Mouse (Mus musculus) midbrain, postnatal 0 days (tissue): Measurements from ENCODE around the gene Tppp3. TPM values are rescaled to one million over a fixed set of nuclear protein-coding genes. Genes with fewer than 3 reads are reported as not detected.
A peak's percentile ranks its signal among the peaks of the same experiment; 100 is the strongest.

Experiments used
- ATAC-seq: fragments of 200-750 bp; cut with Nextera tagmentation; 2 replicates; pipeline ENCODE4 v1.8.0; 2017; ENCODE audit warnings: moderate number of reproducible peaks, mild to moderate bottlenecking, moderate TSS enrichment, moderate library complexity; ENCODE audit not compliant: low FRiP score
- DNase-seq: peaks from one replicate; pipeline ENCODE4 v3.0.0-alpha.2; 2015; ENCODE audit warnings: low spot score
- H3K27ac ChIP-seq: fragments of 300-500 bp; sonication (generic); 2 replicates; pipeline ENCODE4 v1.5.1; 2014; ENCODE audit warnings: low read depth, mild to moderate bottlenecking, low read length, mixed read lengths
- H3K27me3 ChIP-seq: fragments of 300-500 bp; sonication (generic); 2 replicates; pipeline ENCODE4 v1.6.1; 2014; ENCODE audit warnings: low read length, control low read depth, mixed read lengths; ENCODE audit not compliant: insufficient read depth
- H3K36me3 ChIP-seq: fragments of 300-500 bp; sonication (generic); 2 replicates; pipeline ENCODE4 v1.6.1; 2014; ENCODE audit warnings: low read length, control low read depth, mixed read lengths; ENCODE audit not compliant: insufficient read depth
- H3K4me1 ChIP-seq: fragments of 300-500 bp; sonication (generic); 2 replicates; pipeline ENCODE4 v1.6.1; 2014; ENCODE audit warnings: mild to moderate bottlenecking, control low read depth, antibody characterized with exemption, low read length, mixed read lengths; ENCODE audit not compliant: insufficient read depth
- H3K4me2 ChIP-seq: fragments of 300-500 bp; sonication (generic); 2 replicates; pipeline ENCODE4 v1.6.1; 2014; ENCODE audit warnings: low read depth, mild to moderate bottlenecking, low read length, mixed read lengths; ENCODE audit not compliant: poor library complexity, severe bottlenecking
- H3K4me3 ChIP-seq: fragments of 300-500 bp; sonication (generic); 2 replicates; pipeline ENCODE4 v1.5.1; 2014; ENCODE audit warnings: low read depth, mild to moderate bottlenecking, low read length, moderate library complexity
- H3K9ac ChIP-seq: fragments of 300-500 bp; sonication (generic); replicated peaks from 2 replicates; pipeline ENCODE4 v1.6.1; 2014; ENCODE audit warnings: mild to moderate bottlenecking, low read length, moderate library complexity, mixed read lengths; ENCODE audit not compliant: poor library complexity, severe bottlenecking
- H3K9me3 ChIP-seq: fragments of 300-500 bp; sonication (generic); 2 replicates; pipeline ENCODE4 v1.6.1; 2016; ENCODE audit warnings: low read length, control low read depth
- CTCF ChIP-seq: IDR thresholded peaks from 2 replicates; pipeline ENCODE4 v1.5.1; 2016; ENCODE audit warnings: antibody characterized with exemption, mild to moderate bottlenecking
- WGBS: fragments of 180-500 bp; shearing (Covaris S2); extraction: QIAGEN DNeasy Blood & Tissue Kit; methylation state at CpG from one replicate; pipeline ENCODE4 v1.1.7; 2014; 5-methylcytosine and 5-hydroxymethylcytosine counted together
- polyA plus RNA-seq: library from polyadenylated mRNA; unstranded; fragments of >200 nt; fragmentation: Nextera tagmentation; extraction: Ambion mirVana; gene quantifications from 2 replicates; pipeline ENCODE4 v1.2.1, GENCODE M21; 2015
- total RNA-seq: library from RNA; depleted of rRNA; stranded (reverse); fragments of >200 nt; gene quantifications from 2 replicates; pipeline ENCODE4 v1.2.3, GENCODE M21; 2014

The Tppp3 gene
- total and polyA plus RNA-seq, 2 experiments from 2014 or later: 82.8 to 159 TPM

DNA sequence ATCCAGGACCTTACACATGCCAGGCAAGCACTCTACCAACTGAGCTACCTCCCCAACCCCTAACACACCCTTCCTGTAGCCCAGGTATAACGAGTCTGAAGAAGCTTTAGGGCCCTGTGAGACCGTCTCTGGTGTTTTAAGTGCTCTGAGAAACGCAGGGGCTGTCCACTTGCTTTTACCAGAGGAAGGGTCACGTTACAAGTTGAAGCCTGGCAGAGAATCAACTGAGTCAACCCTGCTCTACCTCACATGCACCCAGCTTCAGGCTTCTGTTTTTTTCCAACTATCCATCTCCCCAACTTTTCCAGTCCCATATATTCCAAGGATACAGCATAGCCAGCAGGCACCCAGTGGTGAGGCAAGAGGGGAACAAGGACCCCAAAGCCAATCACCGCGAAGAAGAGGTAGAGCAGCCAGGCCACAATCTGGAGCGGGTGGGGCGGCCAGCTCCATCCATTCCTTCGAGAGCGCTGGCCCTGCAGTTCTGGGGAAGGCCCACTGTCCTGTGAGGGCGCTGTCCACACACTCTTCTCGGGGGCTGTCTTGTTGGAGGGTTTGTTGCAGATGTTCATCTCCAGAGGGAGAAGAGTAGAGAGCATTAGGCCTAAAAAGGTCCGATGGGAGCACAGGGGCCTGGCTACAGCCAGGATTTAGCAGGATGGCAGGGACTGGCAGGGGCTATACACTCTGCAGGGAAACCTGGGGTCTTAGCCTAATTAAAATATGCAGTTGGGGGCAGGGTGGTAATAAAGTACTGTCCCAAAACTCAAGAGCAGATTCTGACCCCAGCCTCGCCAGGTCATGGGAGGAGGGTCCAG is 12.1 kb upstream of the Tppp3 start:
- H3K27me3 ChIP-seq: no peaks in the 10 kb centered on the region
- H3K9ac ChIP-seq: no peak overlapping the region
- no peak overlapping the region for H3K4me2 ChIP-seq
- H3K4me3 ChIP-seq: no peak overlapping the region
- TF ChIP-seq CTCF: peak; percentile 75
- H3K4me1 ChIP-seq: no peaks in the 10 kb centered on the region
- 39% methylated on average over 14 of the region's 14 CpGs for WGBS
- DNase-seq: peak; percentile 63
- ATAC-seq: 0 out of 2 replicates have a peak, but pooled peaks have one; percentile 65
- H3K36me3 ChIP-seq: peaks cover 8% of the 10 kb centered on the region; the same call in 1 of the 2 replicates
- no peaks in the 10 kb centered on the region for H3K9me3 ChIP-seq
- no peak overlapping the region for H3K27ac ChIP-seq

DNA sequence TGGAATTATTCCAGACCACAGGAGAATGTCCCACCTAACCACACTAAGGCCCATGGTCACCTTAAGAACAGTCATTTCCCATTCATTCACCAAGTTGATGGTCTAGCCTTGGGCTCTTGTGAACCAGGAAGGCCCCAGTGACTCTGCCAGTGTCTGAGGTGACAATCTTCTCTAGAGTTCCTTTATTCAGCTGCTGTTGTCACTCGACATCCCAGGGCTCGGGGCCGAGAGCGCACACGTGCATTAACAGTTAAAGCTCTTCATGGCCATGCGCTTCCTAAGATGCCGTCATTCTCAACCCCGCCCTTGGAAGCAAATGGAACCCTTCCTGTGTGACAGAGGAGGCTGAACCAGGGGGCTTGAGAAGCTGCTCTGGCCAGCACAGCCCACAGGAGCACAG is 10.8 kb upstream of the Tppp3 start:
- no peak overlapping the region for H3K9ac ChIP-seq
- H3K4me3 ChIP-seq: no peak overlapping the region
- H3K4me1 ChIP-seq: no peaks in the 10 kb centered on the region
- no peaks in the 10 kb centered on the region for H3K27me3 ChIP-seq
- H3K27ac ChIP-seq: no peak overlapping the region
- no peak for DNase-seq
- H3K9me3 ChIP-seq: no peaks in the 10 kb centered on the region
- no peak for ATAC-seq
- TF ChIP-seq CTCF: no peak
- no peak overlapping the region for H3K4me2 ChIP-seq
- WGBS: 90% methylated on average over 8 of the region's 8 CpGs
- peaks cover 8% of the 10 kb centered on the region; the same call in 1 of the 2 replicates for H3K36me3 ChIP-seq

DNA sequence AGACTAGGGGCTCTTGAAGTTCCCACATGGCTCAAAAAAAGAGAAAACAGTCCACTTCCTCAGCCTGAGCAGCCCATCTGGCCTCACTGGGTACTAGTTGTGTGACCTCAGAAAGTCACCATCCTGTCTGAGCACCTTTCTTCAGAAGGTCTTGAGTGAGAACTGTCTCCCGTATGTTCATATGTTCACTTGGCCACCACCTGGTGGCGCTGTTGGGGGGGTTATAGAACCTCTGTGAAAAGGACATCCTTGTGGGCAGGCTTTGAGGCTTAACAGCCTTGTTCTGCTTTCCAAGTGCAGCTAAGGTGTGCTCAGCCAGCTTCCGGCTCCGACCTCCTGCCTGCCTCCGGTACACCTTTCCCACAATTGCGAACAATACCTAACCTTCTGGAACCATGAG is 10.1 kb upstream of the Tppp3 start:
- Histone ChIP-seq H3K27me3 (no peaks in the 10 kb centered on the region), H3K9me3 (no peaks in the 10 kb centered on the region), H3K4me1 (no peaks in the 10 kb centered on the region), H3K9ac (no peak overlapping the region), H3K4me2 (no peak overlapping the region), H3K27ac (no peak overlapping the region), H3K4me3 (no peak overlapping the region), H3K36me3 (peaks cover 9% of the 10 kb centered on the region; the same call in 1 of the 2 replicates)
- TF ChIP-seq CTCF: peak; percentile 75
- 67% methylated on average over 6 of the region's 6 CpGs for WGBS
- ATAC-seq (no peak), DNase-seq (no peak)

DNA sequence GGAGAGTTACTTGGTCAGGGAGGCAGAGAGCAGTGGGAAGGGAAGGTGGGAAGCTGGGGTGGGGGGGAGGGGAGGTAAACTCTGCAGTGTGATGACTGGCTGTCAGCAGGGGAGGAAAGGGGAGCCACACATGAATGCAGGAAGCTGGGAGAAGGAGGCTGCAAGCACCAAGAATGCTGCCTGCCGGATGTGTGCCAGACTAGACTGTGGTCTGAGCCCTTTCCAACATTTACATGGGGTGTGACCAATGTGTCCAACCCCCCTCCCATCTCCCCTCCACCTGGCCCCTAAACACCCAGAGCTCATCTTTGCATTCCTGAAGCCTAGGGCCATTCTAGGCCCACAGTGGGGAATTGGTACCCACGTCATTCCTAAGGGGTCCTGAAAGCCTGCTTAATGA is 9.7 kb upstream of the Tppp3 start:
- ATAC-seq: no peak
- no peaks in the 10 kb centered on the region for H3K9me3 ChIP-seq
- H3K4me2 ChIP-seq: no peak overlapping the region
- H3K4me1 ChIP-seq: no peaks in the 10 kb centered on the region
- 36% methylated on average over 2 of the region's 2 CpGs for WGBS
- no peak overlapping the region for H3K9ac ChIP-seq
- DNase-seq: no peak
- no peak overlapping the region for H3K4me3 ChIP-seq
- TF ChIP-seq CTCF: no peak
- H3K27ac ChIP-seq: no peak overlapping the region
- H3K27me3 ChIP-seq: no peaks in the 10 kb centered on the region
- peaks cover 13% of the 10 kb centered on the region; the same call in 1 of the 2 replicates for H3K36me3 ChIP-seq

DNA sequence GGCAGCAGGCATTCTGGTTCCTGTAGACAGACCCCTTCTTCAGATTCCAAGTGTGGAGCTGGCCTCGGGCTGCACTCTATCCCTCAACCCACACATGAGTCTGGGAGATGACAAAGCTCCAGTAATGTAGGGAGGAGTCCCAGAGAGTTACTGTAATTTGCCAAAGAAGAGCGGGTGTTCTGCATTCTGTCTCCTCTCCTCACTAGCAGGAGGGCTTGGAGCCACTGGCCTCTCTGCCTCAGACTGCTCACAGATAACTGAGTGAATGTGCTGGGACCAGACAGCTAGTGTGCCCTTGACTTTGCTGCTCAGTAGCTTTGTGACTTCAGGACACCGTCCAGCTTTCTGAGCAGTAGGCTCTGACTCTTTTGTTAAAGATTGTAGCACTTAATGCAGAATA is 6.5 kb upstream of the Tppp3 start:
- Histone ChIP-seq H3K36me3 (peaks cover 15% of the 10 kb centered on the region; the same call in 1 of the 2 replicates), H3K4me3 (no peak overlapping the region), H3K27me3 (no peaks in the 10 kb centered on the region), H3K4me2 (no peak overlapping the region), H3K27ac (no peak overlapping the region), H3K4me1 (peaks cover 5% of the 10 kb centered on the region), H3K9me3 (no peaks in the 10 kb centered on the region), H3K9ac (no peak overlapping the region)
- no peak for ATAC-seq
- DNase-seq: no peak
- no peak for TF ChIP-seq CTCF
- 83% methylated on average over 3 of the region's 3 CpGs for WGBS

DNA sequence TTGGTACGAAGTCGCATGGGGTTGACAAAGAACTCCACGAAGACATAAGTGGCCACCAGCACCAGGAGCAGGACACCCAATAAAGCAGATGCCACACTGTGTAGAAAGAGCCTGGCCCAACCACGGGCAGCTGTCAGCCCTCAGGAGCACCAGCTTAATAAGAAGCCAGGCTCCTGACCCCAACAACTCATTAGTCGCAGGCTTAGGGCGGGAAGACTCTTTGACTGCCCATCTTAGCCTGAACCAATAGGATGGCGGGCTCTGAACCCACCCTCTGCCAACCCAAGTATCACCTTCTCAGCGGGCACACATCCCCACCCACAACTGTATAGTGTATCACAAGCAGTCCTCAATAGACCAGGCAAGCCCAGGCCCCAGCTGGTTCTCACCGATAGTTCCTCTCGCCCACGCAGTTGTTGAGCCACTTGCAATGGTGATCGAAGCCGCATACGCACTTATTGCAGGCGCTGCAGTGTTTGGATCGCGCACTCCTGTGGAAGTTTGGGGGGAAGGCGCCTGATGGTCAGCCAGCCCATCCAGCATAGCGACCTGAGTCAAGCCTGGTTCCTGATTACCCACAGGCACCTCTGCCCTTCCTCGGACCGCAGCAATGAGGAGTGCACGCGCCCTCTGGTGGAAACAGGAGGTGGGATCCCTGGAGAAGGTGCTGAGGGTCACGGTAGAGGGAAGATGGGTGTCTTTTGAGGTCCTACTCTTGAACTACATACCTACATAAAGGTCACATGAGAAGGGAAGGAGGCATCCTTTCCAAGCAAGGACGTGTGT is 5.5 kb upstream of the Tppp3 start:
- H3K27me3 ChIP-seq: no peaks in the 10 kb centered on the region
- DNase-seq (no peak), ATAC-seq (no peak)
- no peak overlapping the region for H3K27ac ChIP-seq
- peaks cover 18% of the 10 kb centered on the region; the same call in 1 of the 2 replicates for H3K36me3 ChIP-seq
- 46% methylated on average over 25 of the region's 25 CpGs for WGBS
- H3K9me3 ChIP-seq: no peaks in the 10 kb centered on the region
- no peak overlapping the region for H3K4me3 ChIP-seq
- H3K4me1 ChIP-seq: peaks cover 5% of the 10 kb centered on the region
- no peak overlapping the region for H3K9ac ChIP-seq
- H3K4me2 ChIP-seq: no peak overlapping the region
- peak; percentile 84 for TF ChIP-seq CTCF
